Mouse (Mus musculus): ENCODE data around the gene Sh3gl1. TPM values are rescaled to one million over a fixed set of nuclear protein-coding genes. Genes with fewer than 3 reads are reported as not detected.

The Sh3gl1 gene
- polyA plus RNA-seq, 1 experiment from 2014 or later: 190 TPM

DNA sequence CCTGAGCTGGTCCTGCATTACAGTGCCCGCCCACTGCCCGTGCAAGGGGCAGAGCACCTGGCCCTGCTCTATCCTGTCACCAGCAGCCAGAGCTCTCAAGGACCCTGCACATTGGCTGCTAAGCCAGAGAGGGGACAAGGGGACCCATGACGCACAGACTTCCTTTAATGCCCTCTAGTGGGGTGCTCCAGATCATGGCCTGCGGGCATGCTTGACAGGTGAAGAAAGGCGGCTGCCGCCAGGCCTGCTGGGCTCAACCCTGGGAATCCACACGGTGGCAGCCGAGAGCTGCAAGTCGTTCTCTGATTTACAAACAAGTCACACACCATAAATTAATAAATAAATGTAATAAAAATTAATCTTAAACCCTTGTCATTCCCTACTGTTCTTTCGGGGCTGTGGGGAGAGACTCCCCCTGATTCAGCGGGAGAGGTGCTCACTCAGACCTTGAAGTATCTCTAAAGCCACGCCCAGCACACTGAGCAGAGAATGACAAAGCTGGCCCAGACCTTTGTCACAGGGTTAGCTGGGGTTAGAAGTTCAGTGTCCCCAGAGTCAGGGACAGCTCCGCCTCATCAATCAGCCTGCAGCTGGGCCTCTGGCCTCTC, 60.1 kb downstream of the Sh3gl1 start:
- ATAC-seq (ENCODE audit: low FRiP score, low TSS enrichment): peak; percentile 76
- peak overlapping the region; percentile 14; the same call in 1 of the 2 replicates for H3K4me2 ChIP-seq (replicated peaks; ENCODE audit: low read depth, low read length)
- H3K36me3 ChIP-seq (ENCODE audit: insufficient read depth, low read length): no peaks in the 10 kb centered on the region

DNA sequence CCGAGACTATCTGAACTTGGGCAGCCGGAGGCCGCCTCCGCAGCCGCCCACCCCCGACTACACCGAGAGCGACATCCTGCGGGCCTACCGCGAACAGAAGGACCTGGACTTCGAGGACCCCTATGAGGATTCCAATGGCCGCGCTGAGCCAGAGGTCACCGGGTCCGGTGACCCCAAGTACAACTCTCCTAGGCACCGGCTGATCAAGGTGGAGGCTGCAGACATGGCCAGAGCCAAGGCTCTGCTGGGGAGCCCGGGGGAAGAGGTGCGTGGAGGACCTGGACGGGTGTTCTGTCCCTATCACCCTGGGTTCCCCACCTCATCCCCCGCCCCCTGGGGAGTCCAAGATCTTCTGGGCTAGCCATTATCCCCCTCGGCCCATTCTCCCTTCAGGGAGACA, 65.0 kb downstream of the Sh3gl1 start:
- Histone ChIP-seq H3K27ac (ENCODE audit: low read length) (no peak overlapping the region), H3K27me3 (ENCODE audit: insufficient read depth, low read length) (0 out of 2 replicates have a peak, but pooled peaks cover 7% of the 10 kb centered on the region), H3K4me2 (replicated peaks; ENCODE audit: low read depth, low read length) (peak overlapping the region; percentile 98), H3K36me3 (ENCODE audit: insufficient read depth, low read length) (peaks cover 14% of the 10 kb centered on the region), H3K9me3 (ENCODE audit: low read length) (no peaks in the 10 kb centered on the region), H3K4me1 (ENCODE audit: insufficient read depth, low read length) (peaks cover 20% of the 10 kb centered on the region), H3K9ac (replicated peaks; ENCODE audit: low read length) (peak overlapping the region; percentile 83; the same call in 1 of the 2 replicates), H3K4me3 (ENCODE audit: low read length) (peak overlapping the region; percentile 61)
- 28% methylated on average over 22 of the region's 22 CpGs for WGBS
- ATAC-seq (ENCODE audit: low FRiP score, low TSS enrichment): no peak

More for the DNA sequence above, 60.1 kb downstream of the Sh3gl1 start:
- Histone ChIP-seq H3K4me3 (ENCODE audit: low read length) (no peak overlapping the region), H3K9me3 (ENCODE audit: low read length) (no peaks in the 10 kb centered on the region), H3K27me3 (ENCODE audit: insufficient read depth, low read length) (0 out of 2 replicates have a peak, but pooled peaks cover 3% of the 10 kb centered on the region), H3K27ac (ENCODE audit: low read length) (no peak overlapping the region), H3K4me1 (ENCODE audit: insufficient read depth, low read length) (peaks cover 8% of the 10 kb centered on the region), H3K9ac (replicated peaks; ENCODE audit: low read length) (no peak overlapping the region)
- 13% methylated on average over 13 of the region's 13 CpGs for WGBS

DNA sequence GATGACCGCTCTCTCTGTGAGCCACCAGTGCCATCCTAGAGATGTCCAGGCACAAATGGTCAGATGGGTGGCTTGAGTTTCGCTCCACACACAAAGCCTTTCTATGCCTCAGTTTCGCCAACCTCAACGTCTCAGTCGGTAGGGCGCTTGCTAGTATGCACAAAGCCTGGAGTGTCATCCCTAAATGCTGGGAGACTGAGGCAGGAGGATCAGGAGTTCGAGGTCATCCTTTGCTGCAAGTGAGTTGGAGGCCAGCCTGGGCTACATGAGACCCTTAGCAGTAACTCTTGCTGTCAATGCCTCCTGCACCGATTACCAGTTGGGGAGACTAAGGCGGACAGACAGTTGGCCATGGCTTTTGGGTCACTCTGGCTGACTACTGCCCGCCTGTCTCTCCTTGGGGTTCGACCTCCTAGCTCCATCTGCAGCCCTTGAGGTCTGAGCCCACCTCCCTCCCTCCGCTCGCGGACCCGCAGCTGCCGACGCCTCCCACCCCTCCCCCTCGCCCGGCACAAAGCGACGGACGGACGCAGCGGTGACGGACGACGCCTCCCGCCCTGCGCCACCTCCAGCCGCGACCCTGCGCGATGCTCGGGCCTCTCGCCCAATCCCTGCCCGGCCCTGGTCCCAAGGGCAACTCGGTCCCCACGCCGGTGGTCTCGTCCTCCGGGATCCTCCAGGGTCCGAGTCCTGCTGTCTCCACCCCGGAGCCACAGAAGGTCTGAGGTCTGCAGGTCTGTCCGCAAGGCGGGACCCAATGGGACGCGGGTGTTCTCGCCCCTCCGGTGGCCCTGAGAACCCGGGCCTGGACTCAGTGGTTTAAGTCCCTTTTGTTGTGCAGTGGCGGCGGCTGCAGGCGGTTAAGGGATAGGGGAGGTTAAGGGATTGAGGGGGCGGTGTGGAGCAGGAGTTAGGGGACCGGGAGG, 66.2 kb downstream of the Sh3gl1 start, which contains the start of gene Shd:
Shd (plus strand) TSS at position 502 of the 926 bp plus-strand sequence.
- Histone ChIP-seq H3K9me3 (ENCODE audit: low read length) (no peaks in the 10 kb centered on the region), H3K27ac (ENCODE audit: low read length) (peak within 1 kb of the TSS; percentile 54), H3K4me3 (ENCODE audit: low read length) (peak within 1 kb of the TSS; percentile 61), H3K4me1 (ENCODE audit: insufficient read depth, low read length) (peaks cover 16% of the 10 kb centered on the region), H3K27me3 (ENCODE audit: insufficient read depth, low read length) (0 out of 2 replicates have a peak, but pooled peaks cover 7% of the 10 kb centered on the region), H3K36me3 (ENCODE audit: insufficient read depth, low read length) (peaks cover 16% of the 10 kb centered on the region), H3K9ac (replicated peaks; ENCODE audit: low read length) (peak within 1 kb of the TSS; percentile 83), H3K4me2 (replicated peaks; ENCODE audit: low read depth, low read length) (peak within 1 kb of the TSS; percentile 98)
- WGBS: 9% methylated on average over 52 of the region's 55 CpGs
- peak; percentile 43 for ATAC-seq (ENCODE audit: low FRiP score, low TSS enrichment)

DNA sequence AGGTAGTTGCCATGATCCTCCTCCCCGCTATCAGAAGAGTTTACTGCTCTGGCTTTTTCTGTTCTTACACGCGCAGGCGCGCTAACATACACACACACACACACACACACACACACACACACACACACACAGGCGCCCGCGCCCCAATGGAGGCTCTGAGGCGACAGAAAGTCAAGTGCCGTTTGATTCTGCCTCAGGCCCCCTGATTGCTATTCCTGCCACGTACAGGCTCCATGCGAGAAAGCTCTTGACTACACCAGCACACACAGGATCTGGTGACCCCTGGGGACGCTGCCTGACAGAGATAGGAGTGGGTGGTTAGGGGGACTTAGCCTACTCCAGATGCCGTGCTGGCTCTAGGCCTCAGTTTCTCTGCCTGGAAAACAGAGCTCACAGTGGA, 66.9 kb downstream of the Sh3gl1 start:
- Histone ChIP-seq H3K27me3 (ENCODE audit: insufficient read depth, low read length) (0 out of 2 replicates have a peak, but pooled peaks cover 7% of the 10 kb centered on the region), H3K4me3 (ENCODE audit: low read length) (no peak overlapping the region), H3K27ac (ENCODE audit: low read length) (peak overlapping the region; percentile 54), H3K9ac (replicated peaks; ENCODE audit: low read length) (peak overlapping the region; percentile 83; the same call in 1 of the 2 replicates), H3K9me3 (ENCODE audit: low read length) (no peaks in the 10 kb centered on the region), H3K4me2 (replicated peaks; ENCODE audit: low read depth, low read length) (peak overlapping the region; percentile 98), H3K4me1 (ENCODE audit: insufficient read depth, low read length) (peaks cover 16% of the 10 kb centered on the region), H3K36me3 (ENCODE audit: insufficient read depth, low read length) (peaks cover 23% of the 10 kb centered on the region)
- ATAC-seq (ENCODE audit: low FRiP score, low TSS enrichment): 0 out of 2 replicates have a peak, but pooled peaks have one; percentile 2
- WGBS: 43% methylated on average over 14 of the region's 14 CpGs

DNA sequence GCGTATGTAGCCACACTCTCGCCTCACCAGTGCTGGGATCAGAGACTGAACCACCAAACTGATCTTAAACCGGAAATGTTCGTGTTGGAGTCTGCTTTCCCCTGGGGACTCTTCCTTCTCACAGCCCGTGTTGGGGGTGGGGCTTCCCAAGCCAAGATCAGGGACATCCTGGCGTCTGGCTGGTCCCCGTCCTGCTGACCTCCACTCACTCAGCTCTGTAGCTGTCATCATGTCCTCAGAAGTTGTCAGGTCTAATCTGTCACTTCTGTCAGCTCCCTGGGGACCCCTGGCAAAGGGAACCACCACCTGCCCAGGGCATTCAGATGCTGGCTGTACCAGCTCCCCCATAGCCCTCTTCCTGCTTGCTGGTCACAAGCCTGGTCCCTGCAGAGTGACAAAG, 68.2 kb downstream of the Sh3gl1 start:
- ATAC-seq (ENCODE audit: low FRiP score, low TSS enrichment): no peak
- no peak overlapping the region for H3K4me2 ChIP-seq (replicated peaks; ENCODE audit: low read depth, low read length)
- H3K27me3 ChIP-seq (ENCODE audit: insufficient read depth, low read length): 0 out of 2 replicates have a peak, but pooled peaks cover 7% of the 10 kb centered on the region
- no peaks in the 10 kb centered on the region for H3K9me3 ChIP-seq (ENCODE audit: low read length)
- H3K4me1 ChIP-seq (ENCODE audit: insufficient read depth, low read length): peaks cover 16% of the 10 kb centered on the region
- H3K36me3 ChIP-seq (ENCODE audit: insufficient read depth, low read length): peaks cover 26% of the 10 kb centered on the region
- H3K4me3 ChIP-seq (ENCODE audit: low read length): no peak overlapping the region
- no peak overlapping the region for H3K9ac ChIP-seq (replicated peaks; ENCODE audit: low read length)
- WGBS: 56% methylated on average over 7 of the region's 7 CpGs
- H3K27ac ChIP-seq (ENCODE audit: low read length): no peak overlapping the region; the same call in 1 of the 2 replicates

DNA sequence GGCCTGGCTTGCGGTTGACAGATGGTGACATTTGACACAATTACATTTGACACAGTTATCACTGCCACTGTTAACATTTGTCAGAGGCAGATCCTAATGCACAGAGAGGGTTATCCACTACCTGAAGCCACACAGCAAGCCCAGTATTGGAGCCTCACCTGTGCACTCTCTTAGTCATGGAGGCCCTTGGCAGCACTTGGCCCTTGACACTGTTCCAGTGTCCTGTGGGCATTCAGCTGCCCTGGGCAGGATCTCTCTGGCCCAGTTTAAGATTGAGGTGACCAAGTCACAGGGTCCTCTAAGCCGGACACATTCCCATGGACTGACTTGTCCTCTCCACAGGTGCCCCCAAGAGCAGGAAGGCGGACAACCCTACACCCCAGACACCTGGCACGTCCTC, 69.2 kb downstream of the Sh3gl1 start:
- no peak overlapping the region for H3K9ac ChIP-seq (replicated peaks; ENCODE audit: low read length)
- no peak overlapping the region for H3K4me2 ChIP-seq (replicated peaks; ENCODE audit: low read depth, low read length)
- no peak for ATAC-seq (ENCODE audit: low FRiP score, low TSS enrichment)
- peaks cover 16% of the 10 kb centered on the region for H3K4me1 ChIP-seq (ENCODE audit: insufficient read depth, low read length)
- WGBS: 90% methylated on average over 4 of the region's 4 CpGs
- H3K4me3 ChIP-seq (ENCODE audit: low read length): no peak overlapping the region
- 0 out of 2 replicates have a peak, but pooled peaks cover 7% of the 10 kb centered on the region for H3K27me3 ChIP-seq (ENCODE audit: insufficient read depth, low read length)
- H3K9me3 ChIP-seq (ENCODE audit: low read length): no peaks in the 10 kb centered on the region
- H3K36me3 ChIP-seq (ENCODE audit: insufficient read depth, low read length): peaks cover 29% of the 10 kb centered on the region
- H3K27ac ChIP-seq (ENCODE audit: low read length): no peak overlapping the region

Other genes starting within 250 kb of the Sh3gl1 start
- gene Zfp119a, start 157.7 kb downstream of the Sh3gl1 start, polyA plus RNA-seq (2015; fragmentation: Nextera tagmentation; extraction: Ambion mirVana): 8.9 and 10.9 TPM in 2 replicates
- 17.6 and 19.1 TPM in 2 replicates for gene Zfp959, start 144.5 kb downstream of the Sh3gl1 start, polyA plus RNA-seq (2015; fragmentation: Nextera tagmentation; extraction: Ambion mirVana)
- gene Zfp119b, start 87.1 kb downstream of the Sh3gl1 start, polyA plus RNA-seq (2015; fragmentation: Nextera tagmentation; extraction: Ambion mirVana): 6.3 and 7.8 TPM in 2 replicates
- gene Ebi3, start 84.0 kb downstream of the Sh3gl1 start, polyA plus RNA-seq (2015; fragmentation: Nextera tagmentation; extraction: Ambion mirVana): 2.1 and 2.6 TPM in 2 replicates
- gene Yju2, start 77.5 kb downstream of the Sh3gl1 start, polyA plus RNA-seq (2015; fragmentation: Nextera tagmentation; extraction: Ambion mirVana): 29.8 and 34.7 TPM in 2 replicates
- gene Shd, start 66.2 kb downstream of the Sh3gl1 start, polyA plus RNA-seq (2015; fragmentation: Nextera tagmentation; extraction: Ambion mirVana): 41.6 and 46.0 TPM in 2 replicates
- 21.6 TPM in 2 replicates for gene Fsd1, start 50.1 kb downstream of the Sh3gl1 start, polyA plus RNA-seq (2015; fragmentation: Nextera tagmentation; extraction: Ambion mirVana)
- 21.0 and 21.4 TPM in 2 replicates for gene Stap2, start 31.1 kb downstream of the Sh3gl1 start, polyA plus RNA-seq (2015; fragmentation: Nextera tagmentation; extraction: Ambion mirVana)
- 109 and 112 TPM in 2 replicates for gene Mpnd, start 30.9 kb downstream of the Sh3gl1 start, polyA plus RNA-seq (2015; fragmentation: Nextera tagmentation; extraction: Ambion mirVana)
- gene Chaf1a, start 3.8 kb upstream of the Sh3gl1 start, polyA plus RNA-seq (2015; fragmentation: Nextera tagmentation; extraction: Ambion mirVana): 26.0 and 28.4 TPM in 2 replicates
- gene Ubxn6, start 38.4 kb upstream of the Sh3gl1 start, polyA plus RNA-seq (2015; fragmentation: Nextera tagmentation; extraction: Ambion mirVana): 46.2 and 47.2 TPM in 2 replicates
- 129 and 141 TPM in 2 replicates for gene Hdgfl2, start 43.0 kb upstream of the Sh3gl1 start, polyA plus RNA-seq (2015; fragmentation: Nextera tagmentation; extraction: Ambion mirVana)
- 0.18 and 0.32 TPM in 2 replicates for gene Plin4, start 73.2 kb upstream of the Sh3gl1 start, polyA plus RNA-seq (2015; fragmentation: Nextera tagmentation; extraction: Ambion mirVana)
- 1.6 and 2.6 TPM in 2 replicates for gene Plin5, start 81.0 kb upstream of the Sh3gl1 start, polyA plus RNA-seq (2015; fragmentation: Nextera tagmentation; extraction: Ambion mirVana)
- gene Lrg1, start 85.4 kb upstream of the Sh3gl1 start, polyA plus RNA-seq (2015; fragmentation: Nextera tagmentation; extraction: Ambion mirVana): 0.62 and 0.69 TPM in 2 replicates
- gene Sema6b, start 103.7 kb upstream of the Sh3gl1 start, polyA plus RNA-seq (2015; fragmentation: Nextera tagmentation; extraction: Ambion mirVana): 1.1 TPM in 2 replicates
- gene Tnfaip8l1, start 125.8 kb upstream of the Sh3gl1 start, polyA plus RNA-seq (2015; fragmentation: Nextera tagmentation; extraction: Ambion mirVana): 12.2 and 13.2 TPM in 2 replicates
- 102 and 109 TPM in 2 replicates for gene Mydgf, start 147.3 kb upstream of the Sh3gl1 start, polyA plus RNA-seq (2015; fragmentation: Nextera tagmentation; extraction: Ambion mirVana)
- gene Dpp9, start 182.3 kb upstream of the Sh3gl1 start, polyA plus RNA-seq (2015; fragmentation: Nextera tagmentation; extraction: Ambion mirVana): 45.0 and 46.2 TPM in 2 replicates
- 14.6 and 15.8 TPM in 2 replicates for gene Fem1a, start 220.2 kb upstream of the Sh3gl1 start, polyA plus RNA-seq (2015; fragmentation: Nextera tagmentation; extraction: Ambion mirVana)
- 7.3 and 10.3 TPM in 2 replicates for gene Ticam1, start 240.2 kb upstream of the Sh3gl1 start, polyA plus RNA-seq (2015; fragmentation: Nextera tagmentation; extraction: Ambion mirVana)